Mouse (Mus musculus) lung, embryonic 16.5 days (tissue): ENCODE measurements around the gene Oxa1l. TPM values are rescaled to one million over a fixed set of nuclear protein-coding genes. Genes with fewer than 3 reads are reported as not detected.

Experiments
- ATAC-seq: fragments of 200-750 bp; cut with Nextera tagmentation; 2 replicates; pipeline ENCODE4 v1.8.0; 2017; ENCODE audit warnings: low read depth, mild to moderate bottlenecking, moderate library complexity
- H3K27ac ChIP-seq: fragments of 300-500 bp; sonication (generic); 2 replicates; pipeline ENCODE4 v1.5.1; 2014; ENCODE audit warnings: mild to moderate bottlenecking, control low read depth, low read length
- H3K27me3 ChIP-seq: fragments of 300-500 bp; sonication (generic); 2 replicates; pipeline ENCODE4 v1.6.1; 2014; ENCODE audit warnings: low read depth, low read length, mixed read lengths; ENCODE audit not compliant: control insufficient read depth, insufficient read depth
- H3K36me3 ChIP-seq: fragments of 300-500 bp; sonication (generic); 2 replicates; pipeline ENCODE4 v1.6.1; 2014; ENCODE audit warnings: low read length; ENCODE audit not compliant: control insufficient read depth, insufficient read depth
- H3K4me1 ChIP-seq: fragments of 300-500 bp; sonication (generic); replicated peaks from 2 replicates; pipeline ENCODE4 v1.6.1; 2014; ENCODE audit warnings: low read length, mixed read lengths; ENCODE audit not compliant: control insufficient read depth, insufficient read depth
- H3K4me2 ChIP-seq: fragments of 300-500 bp; sonication (generic); 2 replicates; pipeline ENCODE4 v1.6.1; 2014; ENCODE audit warnings: low read depth, low read length, control low read depth
- H3K4me3 ChIP-seq: fragments of 300-500 bp; sonication (generic); 2 replicates; pipeline ENCODE4 v1.5.1; 2014; ENCODE audit warnings: mild to moderate bottlenecking, low read length, control low read depth
- H3K9ac ChIP-seq: fragments of 300-500 bp; sonication (generic); 2 replicates; pipeline ENCODE4 v1.6.1; 2014; ENCODE audit warnings: low read length, control low read depth
- H3K9me3 ChIP-seq: fragments of 300-500 bp; sonication (generic); 2 replicates; pipeline ENCODE4 v1.6.1; 2016; ENCODE audit warnings: low read length; ENCODE audit not compliant: control insufficient read depth
- WGBS: fragments of 180-500 bp; shearing (Covaris S2); extraction: QIAGEN DNeasy Blood & Tissue Kit; methylation state at CpG from one replicate; pipeline ENCODE4 v1.1.7; 2014; 5-methylcytosine and 5-hydroxymethylcytosine counted together
- polyA plus RNA-seq: library from polyadenylated mRNA; unstranded; fragments of >200 nt; fragmentation: Nextera tagmentation; extraction: Ambion mirVana; gene quantifications from 2 replicates; pipeline ENCODE4 v1.2.1, GENCODE M21; 2015

Gene Oxa1l
- polyA plus RNA-seq, 1 experiment from 2014 or later = 40.3 TPM

GRCm38 (mm10) chr14:54367429-54368060, 6.9 kb downstream of the Oxa1l start:
- H3K9me3 ChIP-seq = no peaks in the 10 kb centered on the region
- H3K4me3 ChIP-seq = no peak overlapping the region
- 78% methylated on average over 18 of the region's 18 CpGs for WGBS
- H3K27me3 ChIP-seq = no peaks in the 10 kb centered on the region
- H3K4me1 ChIP-seq = no peaks in the 10 kb centered on the region
- no peak for ATAC-seq
- no peak overlapping the region for H3K9ac ChIP-seq
- H3K4me2 ChIP-seq = no peak overlapping the region
- H3K36me3 ChIP-seq = peaks cover 64% of the 10 kb centered on the region
- no peak overlapping the region for H3K27ac ChIP-seq

DNA sequence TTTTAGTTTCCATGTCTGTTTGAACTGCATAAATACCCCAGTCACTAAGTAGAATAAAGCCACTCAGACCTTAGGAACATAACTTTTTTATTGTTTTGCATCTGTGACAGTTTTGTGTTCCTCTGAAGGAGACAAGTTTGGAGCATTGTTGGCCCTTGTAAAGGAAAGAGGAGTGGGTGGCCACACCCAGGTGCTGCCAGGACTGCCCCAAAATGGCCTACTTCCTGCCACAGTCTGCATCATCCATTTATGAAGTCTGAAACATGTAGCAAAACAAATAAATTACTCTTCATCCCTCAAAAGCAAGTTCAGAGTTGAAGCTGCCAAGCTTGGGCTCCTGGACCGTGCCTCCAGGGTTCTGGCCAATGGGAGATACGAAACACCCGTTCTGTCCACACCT, 8.7 kb downstream of the Oxa1l start:
- Histone ChIP-seq H3K36me3 (peaks cover 56% of the 10 kb centered on the region), H3K27ac (no peak overlapping the region), H3K9me3 (no peaks in the 10 kb centered on the region), H3K4me2 (no peak overlapping the region), H3K27me3 (no peaks in the 10 kb centered on the region), H3K4me1 (no peaks in the 10 kb centered on the region), H3K4me3 (no peak overlapping the region), H3K9ac (no peak overlapping the region)
- 100% methylated on average over 3 of the region's 3 CpGs for WGBS
- no peak for ATAC-seq

- no peak for ATAC-seq
- WGBS = 97% methylated on average over 6 of the region's 6 CpGs
- H3K36me3 ChIP-seq = peaks cover 52% of the 10 kb centered on the region
Observed at GRCm38 (mm10) chr14:54370595-54370994, 10.0 kb downstream of the Oxa1l start.

GRCm38 (mm10) chr14:54371460-54371859, 10.8 kb downstream of the Oxa1l start:
- ATAC-seq = no peak
- peaks cover 50% of the 10 kb centered on the region for H3K36me3 ChIP-seq

More at GRCm38 (mm10) chr14:54370595-54370994, 10.0 kb downstream of the Oxa1l start:
- H3K27ac ChIP-seq = no peak overlapping the region
- H3K4me2 ChIP-seq = no peak overlapping the region
- H3K9me3 ChIP-seq = no peaks in the 10 kb centered on the region
- H3K27me3 ChIP-seq = no peaks in the 10 kb centered on the region
- H3K9ac ChIP-seq = no peak overlapping the region
- H3K4me1 ChIP-seq = no peaks in the 10 kb centered on the region
- H3K4me3 ChIP-seq = no peak overlapping the region

GRCm38 (mm10) chr14:54372923-54373322, 12.3 kb downstream of the Oxa1l start:
- Histone ChIP-seq H3K9ac (no peak overlapping the region), H3K36me3 (peaks cover 36% of the 10 kb centered on the region)
- ATAC-seq = no peak

More at GRCm38 (mm10) chr14:54371460-54371859, 10.8 kb downstream of the Oxa1l start:
- H3K27ac ChIP-seq = no peak overlapping the region
- no peak overlapping the region for H3K4me2 ChIP-seq
- H3K9me3 ChIP-seq = no peaks in the 10 kb centered on the region
- WGBS = 95% methylated on average over 10 of the region's 10 CpGs
- H3K9ac ChIP-seq = no peak overlapping the region
- H3K27me3 ChIP-seq = no peaks in the 10 kb centered on the region
- no peak overlapping the region for H3K4me3 ChIP-seq
- H3K4me1 ChIP-seq = no peaks in the 10 kb centered on the region

GRCm38 (mm10) chr14:54375916-54376315, 15.3 kb downstream of the Oxa1l start:
- Histone ChIP-seq H3K9ac (no peak overlapping the region), H3K4me1 (peaks cover 5% of the 10 kb centered on the region; the same call in 1 of the 2 replicates), H3K4me2 (no peak overlapping the region), H3K27ac (no peak overlapping the region), H3K4me3 (no peak overlapping the region), H3K36me3 (peaks cover 7% of the 10 kb centered on the region; the same call in 1 of the 2 replicates), H3K27me3 (no peaks in the 10 kb centered on the region), H3K9me3 (no peaks in the 10 kb centered on the region)
- WGBS = 65% methylated on average over 3 of the region's 3 CpGs
- no peak for ATAC-seq

More at GRCm38 (mm10) chr14:54372923-54373322, 12.3 kb downstream of the Oxa1l start:
- Histone ChIP-seq H3K9me3 (no peaks in the 10 kb centered on the region), H3K27ac (no peak overlapping the region), H3K4me2 (no peak overlapping the region), H3K27me3 (no peaks in the 10 kb centered on the region), H3K4me3 (no peak overlapping the region), H3K4me1 (no peaks in the 10 kb centered on the region)
- WGBS = 87% methylated on average over 9 of the region's 9 CpGs

DNA sequence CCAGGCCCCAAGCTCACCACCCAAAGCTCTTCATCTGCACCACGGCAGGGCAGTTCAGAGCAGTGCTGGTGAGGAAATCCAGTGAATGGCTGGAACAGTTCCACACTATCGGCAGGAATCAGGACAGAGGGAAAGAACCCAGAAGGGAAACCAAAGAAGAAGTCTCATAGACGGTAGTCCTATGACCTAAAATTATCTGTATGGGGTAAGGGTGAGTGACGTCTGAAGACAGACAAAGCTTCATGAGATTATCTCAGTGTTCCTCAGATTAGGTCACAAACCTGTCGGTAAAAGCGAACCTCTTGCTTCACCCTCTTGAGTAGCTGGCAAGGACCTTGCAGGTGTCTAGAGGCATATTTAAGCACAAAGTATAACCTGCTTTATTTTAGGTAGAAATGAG, 16.5 kb downstream of the Oxa1l start:
- Histone ChIP-seq H3K27me3 (no peaks in the 10 kb centered on the region), H3K4me2 (no peak overlapping the region), H3K36me3 (no peaks in the 10 kb centered on the region), H3K9ac (no peak overlapping the region), H3K4me1 (peaks cover 8% of the 10 kb centered on the region; the same call in 1 of the 2 replicates), H3K4me3 (no peak overlapping the region), H3K27ac (no peak overlapping the region), H3K9me3 (no peaks in the 10 kb centered on the region)
- ATAC-seq = no peak
- 75% methylated on average over 6 of the region's 6 CpGs for WGBS

- no peaks in the 10 kb centered on the region for H3K36me3 ChIP-seq
- no peaks in the 10 kb centered on the region for H3K9me3 ChIP-seq
- H3K27me3 ChIP-seq = no peaks in the 10 kb centered on the region
- no peak overlapping the region for H3K9ac ChIP-seq
- H3K4me1 ChIP-seq = peaks cover 11% of the 10 kb centered on the region; the same call in 1 of the 2 replicates
- no peak overlapping the region for H3K4me3 ChIP-seq
- H3K27ac ChIP-seq = no peak overlapping the region
- no peak overlapping the region for H3K4me2 ChIP-seq
- ATAC-seq = 0 out of 2 replicates have a peak, but pooled peaks have one; percentile 17
- WGBS = 43% methylated on average over 13 of the region's 13 CpGs
Observed at GRCm38 (mm10) chr14:54379571-54379970, 18.9 kb downstream of the Oxa1l start.

DNA sequence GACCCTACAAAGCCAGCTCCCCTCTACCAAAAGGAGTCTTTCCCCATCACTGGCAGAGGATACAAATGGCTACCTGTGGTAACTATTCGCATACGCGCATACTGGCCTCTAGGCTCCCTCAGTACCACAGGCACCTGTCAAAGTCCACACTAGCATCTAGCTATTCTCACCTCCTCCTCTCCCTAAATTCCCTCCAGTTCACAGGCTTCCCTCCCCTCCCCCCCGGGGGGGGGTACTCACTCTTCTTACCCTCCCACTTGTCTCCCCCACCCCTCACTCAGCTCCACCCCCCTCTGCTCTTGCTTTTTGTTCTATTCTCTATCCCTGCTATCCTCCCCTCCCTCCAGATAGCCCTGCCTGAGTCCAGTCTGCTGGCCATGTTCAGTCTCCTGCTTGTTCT, 20.0 kb downstream of the Oxa1l start:
- H3K4me1 ChIP-seq = peaks cover 11% of the 10 kb centered on the region; the same call in 1 of the 2 replicates
- H3K27me3 ChIP-seq = no peaks in the 10 kb centered on the region
- no peaks in the 10 kb centered on the region for H3K36me3 ChIP-seq
- no peak overlapping the region for H3K9ac ChIP-seq
- no peak for ATAC-seq
- H3K27ac ChIP-seq = no peak overlapping the region
- WGBS = 78% methylated on average over 4 of the region's 4 CpGs
- no peak overlapping the region for H3K4me3 ChIP-seq
- no peak overlapping the region for H3K4me2 ChIP-seq
- no peaks in the 10 kb centered on the region for H3K9me3 ChIP-seq
